In the genomic region with DNA sequence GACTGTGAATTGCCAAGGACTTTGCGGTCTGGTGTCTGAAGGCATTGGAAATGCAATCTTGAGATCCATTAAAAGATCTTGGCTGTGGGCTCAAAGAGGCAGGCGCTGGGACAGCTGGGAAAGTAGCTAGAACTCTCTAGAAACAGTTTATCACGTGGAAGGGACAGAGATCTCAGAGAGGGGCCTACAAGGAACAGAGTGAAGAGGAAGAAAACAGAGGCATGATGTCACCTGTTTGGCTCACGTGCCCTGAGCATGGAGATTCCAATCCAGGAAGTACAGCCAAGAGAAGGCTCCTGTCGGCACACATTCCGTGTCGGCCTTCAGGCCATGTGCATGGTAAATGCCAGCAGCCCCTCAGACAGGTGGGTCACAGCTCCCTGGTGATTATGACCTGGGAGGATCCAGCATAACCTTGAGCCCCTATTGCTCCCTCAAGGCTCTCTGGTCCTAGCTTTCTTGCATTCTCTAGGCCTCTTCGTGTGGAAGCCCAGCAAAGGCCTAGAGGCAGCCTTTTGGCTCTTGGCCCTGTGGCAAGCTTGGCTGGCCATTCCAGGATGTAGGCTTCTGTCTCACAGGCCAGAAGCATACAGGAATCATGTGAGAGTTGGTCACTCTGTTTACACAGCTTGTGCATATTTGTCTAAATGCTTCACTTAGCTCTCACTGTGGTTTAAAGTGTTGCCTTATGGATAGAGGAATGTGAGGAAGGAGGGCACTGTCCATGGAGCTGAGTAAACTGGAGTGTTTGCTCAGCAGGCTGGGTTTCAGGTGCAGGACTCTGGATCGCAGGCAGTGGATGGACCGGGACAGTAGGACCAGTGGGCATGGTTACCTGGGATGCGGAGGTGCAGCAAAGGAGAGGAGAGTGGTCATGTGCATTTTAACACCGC, we compare ENCODE assay signal across 14 mouse cellular contexts. TPM values are rescaled to one million over a fixed set of nuclear protein-coding genes. Genes with fewer than 3 reads are reported as not detected.
DNase-seq lines count a peak whose midpoint lies in the region; ATAC-seq and TF ChIP-seq lines count a peak whose summit lies in the region.
"Had no signal": no experiment of that assay in that cellular context is flagged by ENCODE, and none has a peak within 500 bp of the region (broad histone marks: within the 10 kb centered on the region; RNA-seq: fewer than 3 reads in every experiment).

No protein-coding gene starts in this region.

- H3K27ac ChIP-seq in intestine, embryonic 14.5 days (ENCODE audit: low read depth), result no peak overlapping the region; the same call in 1 of the 2 replicates
- H3K27ac ChIP-seq in intestine, embryonic 15.5 days, result no peak overlapping the region
- H3K27ac ChIP-seq in liver, embryonic 14.5 days, result no peak overlapping the region
- H3K27ac ChIP-seq: hindbrain, embryonic 10.5 days; limb, embryonic 13.5 days had no signal

- ATAC-seq in intestine, embryonic 14.5 days (replicated peaks; ENCODE audit: low FRiP score, low TSS enrichment, low read depth), result 0 out of 2 replicates have a peak, but pooled peaks have one; percentile 14
- ATAC-seq in intestine, embryonic 15.5 days, result no peak
- peak; percentile 45; the same call in 1 of the 2 replicates for ATAC-seq in liver, embryonic 14.5 days (ENCODE audit: insufficient read depth)

- H3K36me3 ChIP-seq in intestine, embryonic 14.5 days (ENCODE audit: control insufficient read depth, insufficient read depth, low read length), result no peaks in the 10 kb centered on the region
- H3K36me3 ChIP-seq in intestine, embryonic 15.5 days, result no peaks in the 10 kb centered on the region
- H3K36me3 ChIP-seq in liver, embryonic 14.5 days (replicated peaks; ENCODE audit: control insufficient read depth, insufficient read depth, low read depth), result no peaks in the 10 kb centered on the region
- H3K36me3 ChIP-seq: G1E; hindbrain, embryonic 10.5 days; limb, embryonic 13.5 days had no signal

- H3K9me3 ChIP-seq in intestine, embryonic 14.5 days (ENCODE audit: control insufficient read depth, low read length), result no peaks in the 10 kb centered on the region
- no peaks in the 10 kb centered on the region for H3K9me3 ChIP-seq in intestine, embryonic 15.5 days
- H3K9me3 ChIP-seq in liver, embryonic 14.5 days (ENCODE audit: control insufficient read depth, low read length), result no peaks in the 10 kb centered on the region
- H3K9me3 ChIP-seq: G1E; hindbrain, embryonic 10.5 days had no signal

- no peak overlapping the region for H3K4me3 ChIP-seq in intestine, embryonic 14.5 days (ENCODE audit: low read depth, low read length)
- H3K4me3 ChIP-seq in intestine, embryonic 15.5 days (replicated peaks), result no peak overlapping the region
- no peak overlapping the region for H3K4me3 ChIP-seq in liver, embryonic 14.5 days (ENCODE audit: insufficient read depth in 1 of 2, low read depth in 2 of 2, low read length in 2 of 2)
- H3K4me3 ChIP-seq: erythroblast, embryonic 14.5 days; hindbrain, embryonic 10.5 days; limb, embryonic 13.5 days had no signal

- no peak overlapping the region for H3K9ac ChIP-seq in intestine, embryonic 14.5 days (ENCODE audit: low read length)
- no peak overlapping the region for H3K9ac ChIP-seq in intestine, embryonic 15.5 days
- H3K9ac ChIP-seq in liver, embryonic 14.5 days (replicated peaks), result no peak overlapping the region
- H3K9ac ChIP-seq: limb, embryonic 13.5 days had no signal

- WGBS in intestine, embryonic 14.5 days, result 77% methylated on average over 12 of the region's 12 CpGs
- WGBS in intestine, embryonic 15.5 days, result 76% methylated on average over 12 of the region's 12 CpGs
- WGBS in liver, embryonic 14.5 days (ENCODE audit: insufficient replicate concordance), result 66% methylated on average over 12 of the region's 12 CpGs

- H3K4me1 ChIP-seq in intestine, embryonic 14.5 days (replicated peaks; ENCODE audit: control insufficient read depth, insufficient read depth, low read length), result 0 out of 2 replicates have a peak, but pooled peaks cover 9% of the 10 kb centered on the region
- peaks cover 7% of the 10 kb centered on the region for H3K4me1 ChIP-seq in intestine, embryonic 15.5 days (replicated peaks)
- no peaks in the 10 kb centered on the region; a peak in 1 of 4 replicates for H3K4me1 ChIP-seq in liver, embryonic 14.5 days (replicated peaks; ENCODE audit: control insufficient read depth in 2 of 2, insufficient read depth in 2 of 2, low read length in 1 of 2)

- H3K27me3 ChIP-seq in intestine, embryonic 14.5 days (replicated peaks; ENCODE audit: control insufficient read depth, insufficient read depth, low read length), result peaks cover 14% of the 10 kb centered on the region
- H3K27me3 ChIP-seq in intestine, embryonic 15.5 days (replicated peaks), result peaks cover 8% of the 10 kb centered on the region; the same call in 1 of the 2 replicates
- H3K27me3 ChIP-seq in liver, embryonic 14.5 days (ENCODE audit: control insufficient read depth, insufficient read depth, low read length), result peaks cover 8% of the 10 kb centered on the region

- H3K4me2 ChIP-seq in intestine, embryonic 14.5 days (ENCODE audit: low read length), result no peak overlapping the region
- no peak overlapping the region for H3K4me2 ChIP-seq in intestine, embryonic 15.5 days (replicated peaks)
- no peak overlapping the region for H3K4me2 ChIP-seq in liver, embryonic 14.5 days (ENCODE audit: low read depth)
- H3K4me2 ChIP-seq: limb, embryonic 13.5 days had no signal

- no peak for TF ChIP-seq CTCF in liver, embryonic 14.5 days (IDR thresholded peaks at IDR 0.05; ENCODE audit: low read depth)

- no peak for DNase-seq in intestine, embryonic 14.5 days (ENCODE audit: low spot score)
- DNase-seq in adipocyte (ENCODE audit: low spot score), result peak; percentile 84
- DNase-seq in liver, embryonic 14.5 days (ENCODE audit: low read depth in 3 of 3, low spot score in 3 of 3), result peak in 1 of 3 experiments; percentile 18
- DNase-seq in skeletal muscle tissue, adult 2 months (ENCODE audit: low read depth, low spot score), result peak; percentile 33
- no peak for DNase-seq in thymus, adult 18-20 months
- no peak for DNase-seq in testis, postnatal 14 days (ENCODE audit: low spot score)
- DNase-seq in left cerebral cortex, postnatal 14 days (ENCODE audit: low spot score in 2 of 2), result no peak
- DNase-seq: cerebellum, adult 8-10 months; thymus, postnatal 36 days had no signal

- no peak for TF ChIP-seq EP300 in liver, embryonic 14.5 days (IDR thresholded peaks at IDR 0.05; ENCODE audit: low read depth)

- intact Hi-C loops in left cerebral cortex, postnatal 14 days (cut with DNase I), result no loop called here

RNA-seq across cellular contexts. Expression of a gene that starts 4.8 kb away (rescaled TPM):
- polyA plus RNA-seq in intestine, embryonic 14.5 days (2014; fragmentation: Nextera tagmentation; extraction: Ambion mirVana), result 5.2 and 6.5 TPM in 2 replicates
- polyA plus RNA-seq in intestine, embryonic 15.5 days (2015; fragmentation: Nextera tagmentation; extraction: Ambion mirVana), result 5.5 and 7.3 TPM in 2 replicates
- 0.52 and 0.93 TPM in 2 replicates for polyA plus RNA-seq in liver, embryonic 14.5 days (2012; rRNA removed)
- 0.41 and 0.51 TPM in 2 replicates for polyA plus RNA-seq in liver, embryonic 14.5 days (2014; fragmentation: Nextera tagmentation; extraction: Ambion mirVana)
- 1 to 10 TPM; 1.9 to 4.0 TPM for total RNA-seq in left cerebral cortex, postnatal 14 days (2021)
- polyA plus RNA-seq: erythroblast, embryonic 14.5 days; G1E had no signal

Comparison
In these comparisons a context has a peak if more than half of its experiments do, and no peak if none do; other contexts are left out.
1. DNase-seq: peak in adipocyte (single experiment) and skeletal muscle tissue, adult 2 months (single experiment); none in intestine, embryonic 14.5 days (single experiment), thymus, adult 18-20 months (0 of 2), testis, postnatal 14 days (single experiment) and left cerebral cortex, postnatal 14 days (0 of 2).